Comparison of ENCODE assay signal across 12 mouse cellular contexts in the genomic region with DNA sequence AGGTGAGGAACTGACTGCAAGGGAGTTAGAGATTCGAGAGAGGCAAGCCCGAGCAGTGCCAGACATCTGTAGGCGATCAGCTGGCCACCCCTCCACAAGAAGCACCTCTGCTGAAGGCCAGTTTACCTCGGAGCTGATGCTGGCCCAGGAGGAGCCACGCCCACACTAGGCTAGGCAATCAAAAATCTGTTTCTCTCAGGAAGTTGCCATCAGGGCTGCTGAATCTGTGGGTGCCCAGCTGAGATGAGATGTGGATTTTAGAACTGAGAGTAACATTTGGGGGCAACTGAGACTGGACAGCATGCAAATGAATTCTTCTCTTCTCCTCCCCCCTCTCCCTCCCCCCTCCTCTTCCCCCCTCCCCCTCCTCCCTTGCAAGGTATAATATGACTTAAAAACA. TPM values are rescaled to one million over a fixed set of nuclear protein-coding genes. Genes with fewer than 3 reads are reported as not detected.
DNase-seq lines count a peak whose midpoint lies in the region; ATAC-seq and TF ChIP-seq lines count a peak whose summit lies in the region.
"Had no signal": no experiment of that assay in that cellular context is flagged by ENCODE, and none has a peak within 500 bp of the region (broad histone marks: within the 10 kb centered on the region; RNA-seq: fewer than 3 reads in every experiment).

No protein-coding gene starts in this region.

- no peaks in the 10 kb centered on the region for H3K27me3 ChIP-seq in liver, embryonic 14.5 days (ENCODE audit: control insufficient read depth, insufficient read depth, low read length)
- no peaks in the 10 kb centered on the region for H3K27me3 ChIP-seq in hindbrain, embryonic 14.5 days (ENCODE audit: control insufficient read depth, insufficient read depth, low read length)
- H3K27me3 ChIP-seq: liver, embryonic 13.5 days had no signal

- no peaks in the 10 kb centered on the region for H3K36me3 ChIP-seq in liver, embryonic 14.5 days (replicated peaks; ENCODE audit: control insufficient read depth, insufficient read depth, low read depth)
- 0 out of 2 replicates have a peak, but pooled peaks cover 9% of the 10 kb centered on the region for H3K36me3 ChIP-seq in hindbrain, embryonic 14.5 days (replicated peaks; ENCODE audit: control insufficient read depth, insufficient read depth)
- H3K36me3 ChIP-seq: liver, embryonic 13.5 days had no signal

- TF ChIP-seq EP300 in liver, embryonic 14.5 days (IDR thresholded peaks at IDR 0.05; ENCODE audit: low read depth) = no peak

- H3K27ac ChIP-seq in bone marrow, adult 2 months (ENCODE audit: control insufficient read depth, insufficient read depth, low read depth, low read length, poor library complexity) = 0 out of 2 replicates have a peak overlapping the region, but pooled peaks have one; percentile 10
- no peak overlapping the region for H3K27ac ChIP-seq in liver, embryonic 14.5 days
- H3K27ac ChIP-seq in hindbrain, embryonic 14.5 days = no peak overlapping the region
- H3K27ac ChIP-seq: liver, embryonic 13.5 days had no signal

- no peak overlapping the region for H3K4me3 ChIP-seq in bone marrow, adult 2 months (replicated peaks; ENCODE audit: control insufficient read depth, low read depth, low read length)
- no peak overlapping the region for H3K4me3 ChIP-seq in liver, embryonic 14.5 days (ENCODE audit: insufficient read depth in 1 of 2, low read depth in 2 of 2, low read length in 2 of 2)
- no peak overlapping the region for H3K4me3 ChIP-seq in hindbrain, embryonic 14.5 days (replicated peaks; ENCODE audit: low read length)
- H3K4me3 ChIP-seq: liver, embryonic 13.5 days had no signal

- peak; percentile 5 for DNase-seq in lung, postnatal 25 days (ENCODE audit: low spot score)
- no peak for DNase-seq in lung, postnatal 4 days
- no peak for DNase-seq in liver, embryonic 14.5 days (ENCODE audit: low read depth in 3 of 3, low spot score in 3 of 3)
- peak; percentile 24 to 65 for DNase-seq in spleen, postnatal 4 days (ENCODE audit: low spot score in 2 of 2)
- DNase-seq in cerebellum, postnatal 10 days = no peak
- no peak for DNase-seq in hindbrain, embryonic 14.5 days (ENCODE audit: low spot score)
- DNase-seq: adrenal gland, adult 8-10 months; cerebellum, postnatal 25 days; gastrocnemius, postnatal 10 days; liver, embryonic 13.5 days had no signal

- ATAC-seq in liver, embryonic 14.5 days (ENCODE audit: insufficient read depth) = peak; percentile 17; the same call in 1 of the 2 replicates
- ATAC-seq in hindbrain, embryonic 14.5 days (ENCODE audit: low FRiP score) = no peak
- ATAC-seq: midbrain, embryonic 16.5 days had no signal

- H3K9me3 ChIP-seq in liver, embryonic 14.5 days (ENCODE audit: control insufficient read depth, low read length) = no peaks in the 10 kb centered on the region
- no peaks in the 10 kb centered on the region for H3K9me3 ChIP-seq in hindbrain, embryonic 14.5 days (ENCODE audit: control insufficient read depth, low read length)
- H3K9me3 ChIP-seq: liver, embryonic 13.5 days had no signal

- no peak overlapping the region for H3K9ac ChIP-seq in liver, embryonic 14.5 days (replicated peaks)
- no peak overlapping the region for H3K9ac ChIP-seq in hindbrain, embryonic 14.5 days
- H3K9ac ChIP-seq: liver, embryonic 13.5 days had no signal

- no peak for TF ChIP-seq CTCF in bone marrow, adult 2 months (IDR thresholded peaks at IDR 0.05; ENCODE audit: control insufficient read depth, insufficient read depth, low read length)
- no peak for TF ChIP-seq CTCF in liver, embryonic 14.5 days (IDR thresholded peaks at IDR 0.05; ENCODE audit: low read depth)

- TF ChIP-seq POLR2A in bone marrow, adult 2 months (IDR thresholded peaks at IDR 0.05; ENCODE audit: borderline replicate concordance, control insufficient read depth, low read depth, low read length) = no peak

- 35% methylated on average over 5 of the region's 5 CpGs for WGBS in bone marrow, adult 2 months
- WGBS in liver, embryonic 14.5 days (ENCODE audit: insufficient replicate concordance) = 17% methylated on average over 5 of the region's 5 CpGs
- whole genome bisulfite sequencing in hindbrain, embryonic 14.5 days = 28% methylated on average over 5 of the region's 5 CpGs

- H3K4me2 ChIP-seq in liver, embryonic 14.5 days (ENCODE audit: low read depth) = no peak overlapping the region
- H3K4me2 ChIP-seq in hindbrain, embryonic 14.5 days (replicated peaks) = no peak overlapping the region
- H3K4me2 ChIP-seq: liver, embryonic 13.5 days had no signal

- no peaks in the 10 kb centered on the region; the same call in 1 of the 2 replicates for H3K4me1 ChIP-seq in bone marrow, adult 2 months (ENCODE audit: control insufficient read depth, insufficient read depth, low read length)
- H3K4me1 ChIP-seq in liver, embryonic 14.5 days (replicated peaks; ENCODE audit: control insufficient read depth in 2 of 2, insufficient read depth in 2 of 2, low read length in 1 of 2) = peaks cover 0 to 5% of the 10 kb centered on the region in 2 experiments; a peak in 2 of 4 replicates
- H3K4me1 ChIP-seq in hindbrain, embryonic 14.5 days (replicated peaks; ENCODE audit: control insufficient read depth, insufficient read depth, low read length) = peaks cover 12% of the 10 kb centered on the region

RNA-seq across cellular contexts. Expression of gene 4931440F15Rik, which starts 38.0 kb away (rescaled TPM):
- polyA plus RNA-seq in bone marrow, adult 2 months (2011; ENCODE audit: insufficient read depth, insufficient read length, low replicate concordance, missing spikeins) = not detected in 2 replicates
- polyA plus RNA-seq in liver, embryonic 14.5 days (2012; rRNA removed) = 0.13 and 0.14 TPM in 2 replicates
- 0.20 and 0.25 TPM in 2 replicates for polyA plus RNA-seq in liver, embryonic 14.5 days (2014; fragmentation: Nextera tagmentation; extraction: Ambion mirVana)
- 0.67 and 0.72 TPM in 2 replicates for polyA plus RNA-seq in hindbrain, embryonic 14.5 days (2014; fragmentation: Nextera tagmentation; extraction: Ambion mirVana)

Comparison
In these comparisons a context has a peak if more than half of its experiments do, and no peak if none do; other contexts are left out.
1. DNase-seq: peak in lung, postnatal 25 days (single experiment) and spleen, postnatal 4 days (2 of 2); none in lung, postnatal 4 days (0 of 2), liver, embryonic 14.5 days (0 of 3), cerebellum, postnatal 10 days (0 of 2) and hindbrain, embryonic 14.5 days (single experiment).